Mouse (Mus musculus): ENCODE data around the gene Nsun4. TPM values are rescaled to one million over a fixed set of nuclear protein-coding genes. Genes with fewer than 3 reads are reported as not detected.

Gene Nsun4
- total and polyA plus RNA-seq, 3 experiments: 11.8 to 14.9 TPM; not detected in 1

- TF ChIP-seq RCOR1 (IDR thresholded peaks at IDR 0.05; ENCODE audit: low read depth, low read length) (no peak), MYB (IDR thresholded peaks at IDR 0.05; ENCODE audit: low read depth, low read length) (no peak), NELFE (IDR thresholded peaks at IDR 0.05; ENCODE audit: low read depth, low read length) (no peak), TBP (IDR thresholded peaks at IDR 0.05; ENCODE audit: low read depth, low read length) (peak; percentile 73), ZMIZ1 (IDR thresholded peaks at IDR 0.05; ENCODE audit: low read depth, low read length) (no peak), ETS1 (IDR thresholded peaks at IDR 0.05; ENCODE audit: low read depth, low read length) (no peak; the same call in 1 of the 2 replicates), KAT2A (conservative IDR thresholded peaks at IDR 0.05; ENCODE audit: low read depth, low read length) (no peak), ZKSCAN1 (IDR thresholded peaks at IDR 0.05; ENCODE audit: low read depth, low read length) (no peak), POLR2A (IDR thresholded peaks at IDR 0.05; ENCODE audit: control insufficient read depth in 1 of 2, insufficient read depth in 1 of 2, low read depth in 1 of 2, low read length in 2 of 2, poor library complexity in 1 of 2) (peak in 1 of 2 experiments; percentile 62; a peak in 1 of 4 replicates), MYC (IDR thresholded peaks at IDR 0.05; ENCODE audit: low read depth, low read length) (no peak), TAL1 (IDR thresholded peaks at IDR 0.05; ENCODE audit: low read length) (no peak), GABPA (IDR thresholded peaks at IDR 0.05; ENCODE audit: low read depth, low read length) (no peak), MAX (IDR thresholded peaks at IDR 0.05; ENCODE audit: low read length) (no peak)
These were observed 68.7 kb downstream of the Nsun4 start (continued) for GRCm38 (mm10) chr4:115984967-115985366.

- peaks cover 0 to 3% of the 10 kb centered on the region in 2 experiments; a peak in 1 of 4 replicates for H3K36me3 ChIP-seq (ENCODE audit: control insufficient read depth in 1 of 2, insufficient read depth in 2 of 2, low read length in 2 of 2)
- H3K9me3 ChIP-seq (replicated peaks; ENCODE audit: insufficient read depth, low read length): no peaks in the 10 kb centered on the region
- peak overlapping the region; percentile 71 for H3K9ac ChIP-seq (ENCODE audit: control insufficient read depth, low read depth, low read length, poor library complexity, severe bottlenecking)
- H3K79me2 ChIP-seq (ENCODE audit: control insufficient read depth, insufficient read depth, low read length, poor library complexity): no peaks in the 10 kb centered on the region
- peaks cover 0 to 9% of the 10 kb centered on the region in 2 experiments; a peak in 1 of 4 replicates for H3K4me1 ChIP-seq (ENCODE audit: control insufficient read depth in 1 of 2, insufficient read depth in 2 of 2, low read length in 2 of 2)
- TF ChIP-seq CTCF (IDR thresholded peaks at IDR 0.05 in 2 of 3, conservative IDR thresholded peaks at IDR 0.05 in 1 of 3; ENCODE audit: control insufficient read depth in 1 of 3, insufficient read depth in 1 of 3, low read depth in 2 of 3, low read length in 3 of 3, poor library complexity in 1 of 3, severe bottlenecking in 1 of 3) (peak; percentile 60 to 77 (median 69)), SMC3 (IDR thresholded peaks at IDR 0.05; ENCODE audit: low read depth, low read length) (peak; percentile 61), ZKSCAN1 (IDR thresholded peaks at IDR 0.05; ENCODE audit: low read depth, low read length) (no peak), ZC3H11A (IDR thresholded peaks at IDR 0.05; ENCODE audit: low read depth, low read length) (0 out of 2 replicates have a peak, but pooled peaks have one; percentile 22), ELF1 (IDR thresholded peaks at IDR 0.05; ENCODE audit: low read depth, low read length) (0 out of 2 replicates have a peak, but pooled peaks have one; percentile 10), RAD21 (IDR thresholded peaks at IDR 0.05; ENCODE audit: low read depth, low read length) (peak; percentile 50), RCOR1 (IDR thresholded peaks at IDR 0.05; ENCODE audit: low read depth, low read length) (0 out of 2 replicates have a peak, but pooled peaks have one; percentile 5), USF2 (IDR thresholded peaks at IDR 0.05; ENCODE audit: borderline replicate concordance in 1 of 2, insufficient read depth in 1 of 2, low read depth in 1 of 2, low read length in 2 of 2) (no peak), MXI1 (IDR thresholded peaks at IDR 0.05; ENCODE audit: low read depth, low read length) (no peak), HCFC1 (IDR thresholded peaks at IDR 0.05; ENCODE audit: low read depth, low read length) (peak; percentile 47), SIN3A (IDR thresholded peaks at IDR 0.05; ENCODE audit: low read length) (peak; percentile 44), GABPA (IDR thresholded peaks at IDR 0.05; ENCODE audit: low read depth, low read length) (0 out of 2 replicates have a peak, but pooled peaks have one; percentile 24)
- no peaks in the 10 kb centered on the region for H3K27me3 ChIP-seq (ENCODE audit: control insufficient read depth in 1 of 2, insufficient read depth in 2 of 2, low read length in 2 of 2)
- peak; percentile 89 for DNase-seq (ENCODE audit: low read depth, low spot score)
- H3K4me3 ChIP-seq (ENCODE audit: control insufficient read depth in 1 of 2, insufficient read depth in 1 of 2, low read depth in 2 of 2, low read length in 2 of 2): peak overlapping the region; percentile 51 to 52
- H3K27ac ChIP-seq (ENCODE audit: control insufficient read depth, low read depth, low read length): peak overlapping the region; percentile 24; the same call in 1 of the 2 replicates
These were observed 69.6 kb downstream of the Nsun4 start for GRCm38 (mm10) chr4:115984111-115984510.

Other genes with a start within 250 kb of the Nsun4 start
- gene Mob3c, start 225.8 kb downstream of the Nsun4 start, total RNA-seq (2012; rRNA removed): 11.2 and 17.7 TPM in 2 replicates
- gene Mob3c, start 225.8 kb downstream of the Nsun4 start, polyA plus RNA-seq (2012; ENCODE audit: insufficient read depth in 1 of 2, insufficient read length in 2 of 2, low read depth in 1 of 2, low replicate concordance in 2 of 2, missing spikeins in 1 of 2): 1 to 10 TPM in 1 of 2 experiments, not detected in 1; 9.5 TPM
- gene Mknk1, start 214.7 kb downstream of the Nsun4 start, total RNA-seq (2012; rRNA removed): 24.0 and 25.8 TPM in 2 replicates
- 10 to 100 TPM in 1 of 2 experiments, not detected in 1; 38.5 TPM for gene Mknk1, start 214.7 kb downstream of the Nsun4 start, polyA plus RNA-seq (2012; ENCODE audit: insufficient read depth in 1 of 2, insufficient read length in 2 of 2, low read depth in 1 of 2, low replicate concordance in 2 of 2, missing spikeins in 1 of 2)
- not detected in 2 replicates for gene Kncn, start 169.5 kb downstream of the Nsun4 start, total RNA-seq (2012; rRNA removed)
- not detected for gene Kncn, start 169.5 kb downstream of the Nsun4 start, polyA plus RNA-seq (2012; ENCODE audit: insufficient read depth in 1 of 2, insufficient read length in 2 of 2, low read depth in 1 of 2, low replicate concordance in 2 of 2, missing spikeins in 1 of 2)
- gene 6430628N08Rik, start 163.2 kb downstream of the Nsun4 start, total RNA-seq (2012; rRNA removed): not detected in 2 replicates
- not detected for gene 6430628N08Rik, start 163.2 kb downstream of the Nsun4 start, polyA plus RNA-seq (2012; ENCODE audit: insufficient read depth in 1 of 2, insufficient read length in 2 of 2, low read depth in 1 of 2, low replicate concordance in 2 of 2, missing spikeins in 1 of 2)
- 0.16 and 0.19 TPM in 2 replicates for gene Dmbx1, start 114.0 kb downstream of the Nsun4 start, total RNA-seq (2012; rRNA removed)
- gene Dmbx1, start 114.0 kb downstream of the Nsun4 start, polyA plus RNA-seq (2012; ENCODE audit: insufficient read depth in 1 of 2, insufficient read length in 2 of 2, low read depth in 1 of 2, low replicate concordance in 2 of 2, missing spikeins in 1 of 2): 1 to 10 TPM in 1 of 2 experiments, not detected in 1; 2.3 TPM
- 7.5 and 10.8 TPM in 2 replicates for gene Faah, start 36.0 kb downstream of the Nsun4 start, total RNA-seq (2012; rRNA removed)
- gene Faah, start 36.0 kb downstream of the Nsun4 start, polyA plus RNA-seq (2012; ENCODE audit: insufficient read depth in 1 of 2, insufficient read length in 2 of 2, low read depth in 1 of 2, low replicate concordance in 2 of 2, missing spikeins in 1 of 2): 10 to 100 TPM in 1 of 2 experiments, not detected in 1; 22.2 TPM
- 444 and 529 TPM in 2 replicates for gene Uqcrh, start 21.2 kb upstream of the Nsun4 start, total RNA-seq (2012; rRNA removed)
- 100 to 1,000 TPM; 392 to 414 TPM for gene Uqcrh, start 21.2 kb upstream of the Nsun4 start, polyA plus RNA-seq (2012; ENCODE audit: insufficient read depth in 1 of 2, insufficient read length in 2 of 2, low read depth in 1 of 2, low replicate concordance in 2 of 2, missing spikeins in 1 of 2)
- gene Lrrc41, start 21.4 kb upstream of the Nsun4 start, total RNA-seq (2012; rRNA removed): 52.8 and 64.4 TPM in 2 replicates
- 10 to 100 TPM in 1 of 2 experiments, not detected in 1; 73.3 TPM for gene Lrrc41, start 21.4 kb upstream of the Nsun4 start, polyA plus RNA-seq (2012; ENCODE audit: insufficient read depth in 1 of 2, insufficient read length in 2 of 2, low read depth in 1 of 2, low replicate concordance in 2 of 2, missing spikeins in 1 of 2)
- 25.0 and 29.4 TPM in 2 replicates for gene Rad54l, start 69.8 kb upstream of the Nsun4 start, total RNA-seq (2012; rRNA removed)
- gene Rad54l, start 69.8 kb upstream of the Nsun4 start, polyA plus RNA-seq (2012; ENCODE audit: insufficient read depth in 1 of 2, insufficient read length in 2 of 2, low read depth in 1 of 2, low replicate concordance in 2 of 2, missing spikeins in 1 of 2): 10 to 100 TPM in 1 of 2 experiments, not detected in 1; 44.0 TPM
- 29.1 and 35.3 TPM in 2 replicates for gene Pomgnt1, start 70.0 kb upstream of the Nsun4 start, total RNA-seq (2012; rRNA removed)
- 10 to 100 TPM in 1 of 2 experiments, not detected in 1; 33.6 TPM for gene Pomgnt1, start 70.0 kb upstream of the Nsun4 start, polyA plus RNA-seq (2012; ENCODE audit: insufficient read depth in 1 of 2, insufficient read length in 2 of 2, low read depth in 1 of 2, low replicate concordance in 2 of 2, missing spikeins in 1 of 2)
- gene Lurap1, start 97.5 kb upstream of the Nsun4 start, total RNA-seq (2012; rRNA removed): 0.85 and 1.2 TPM in 2 replicates
- 1 to 10 TPM in 1 of 2 experiments, not detected in 1; 1.2 TPM for gene Lurap1, start 97.5 kb upstream of the Nsun4 start, polyA plus RNA-seq (2012; ENCODE audit: insufficient read depth in 1 of 2, insufficient read length in 2 of 2, low read depth in 1 of 2, low replicate concordance in 2 of 2, missing spikeins in 1 of 2)
- gene Tspan1, start 113.7 kb upstream of the Nsun4 start, total RNA-seq (2012; rRNA removed): 0.08 TPM in 1 of 2 replicates, not detected in the other
- under 1 TPM in 1 of 2 experiments, not detected in 1; 0.03 TPM for gene Tspan1, start 113.7 kb upstream of the Nsun4 start, polyA plus RNA-seq (2012; ENCODE audit: insufficient read depth in 1 of 2, insufficient read length in 2 of 2, low read depth in 1 of 2, low replicate concordance in 2 of 2, missing spikeins in 1 of 2)
- gene 1700042G07Rik, start 119.5 kb upstream of the Nsun4 start, total RNA-seq (2012; rRNA removed): not detected in 2 replicates
- gene 1700042G07Rik, start 119.5 kb upstream of the Nsun4 start, polyA plus RNA-seq (2012; ENCODE audit: insufficient read depth in 1 of 2, insufficient read length in 2 of 2, low read depth in 1 of 2, low replicate concordance in 2 of 2, missing spikeins in 1 of 2): not detected
- not detected in 2 replicates for gene Gm49337, start 119.5 kb upstream of the Nsun4 start, total RNA-seq (2012; rRNA removed)
- not detected for gene Gm49337, start 119.5 kb upstream of the Nsun4 start, polyA plus RNA-seq (2012; ENCODE audit: insufficient read depth in 1 of 2, insufficient read length in 2 of 2, low read depth in 1 of 2, low replicate concordance in 2 of 2, missing spikeins in 1 of 2)
- gene Pik3r3, start 167.7 kb upstream of the Nsun4 start, total RNA-seq (2012; rRNA removed): 1.1 and 2.5 TPM in 2 replicates
- gene Pik3r3, start 167.7 kb upstream of the Nsun4 start, polyA plus RNA-seq (2012; ENCODE audit: insufficient read depth in 1 of 2, insufficient read length in 2 of 2, low read depth in 1 of 2, low replicate concordance in 2 of 2, missing spikeins in 1 of 2): 1 to 10 TPM in 1 of 2 experiments, not detected in 1; 2.1 TPM

All from MEL (cell line).